Mouse (Mus musculus) neural tube, embryonic 12.5 days (tissue): ENCODE data around the gene Commd4. TPM values are rescaled to one million over a fixed set of nuclear protein-coding genes. Genes with fewer than 3 reads are reported as not detected.
"Not testable (repeated sequence)": the region's sequence is repeated elsewhere in the genome, so short reads cannot be mapped to it uniquely, and the experiment has no call there.

Source experiments
- ATAC-seq: fragments of 200-750 bp; cut with Nextera tagmentation; 2 replicates; pipeline ENCODE4 v1.8.0; 2017; ENCODE audit warnings: low read depth, mild to moderate bottlenecking, moderate TSS enrichment, moderate library complexity; ENCODE audit not compliant: low FRiP score
- H3K27ac ChIP-seq: fragments of 300-500 bp; sonication (generic); 2 replicates; pipeline ENCODE4 v1.5.1; 2016
- H3K27me3 ChIP-seq: fragments of 300-500 bp; sonication (generic); replicated peaks from 2 replicates; pipeline ENCODE4 v1.6.1; 2016; ENCODE audit warnings: mild to moderate bottlenecking
- H3K36me3 ChIP-seq: fragments of 300-500 bp; sonication (generic); 2 replicates; pipeline ENCODE4 v1.6.1; 2016; ENCODE audit warnings: mild to moderate bottlenecking
- H3K4me1 ChIP-seq: fragments of 300-500 bp; sonication (generic); 2 replicates; pipeline ENCODE4 v1.6.1; 2016
- H3K4me2 ChIP-seq: fragments of 300-500 bp; sonication (generic); replicated peaks from 2 replicates; pipeline ENCODE4 v1.6.1; 2016; ENCODE audit warnings: mild to moderate bottlenecking
- H3K4me3 ChIP-seq: fragments of 300-500 bp; sonication (generic); 2 replicates; pipeline ENCODE4 v1.5.1; 2016
- H3K9ac ChIP-seq: fragments of 300-500 bp; sonication (generic); 2 replicates; pipeline ENCODE4 v1.6.1; 2016; ENCODE audit warnings: mild to moderate bottlenecking
- H3K9me3 ChIP-seq: fragments of 300-500 bp; sonication (generic); 2 replicates; pipeline ENCODE4 v1.6.1; 2016; ENCODE audit warnings: mild to moderate bottlenecking
- WGBS: fragments of 180-500 bp; shearing (Covaris S2); methylation state at CpG from one replicate; pipeline ENCODE4 v1.1.7; 2016; 5-methylcytosine and 5-hydroxymethylcytosine counted together
- polyA plus RNA-seq: library from polyadenylated mRNA; unstranded; fragments of >200 nt; fragmentation: Nextera tagmentation; extraction: Ambion mirVana; gene quantifications from 2 replicates; pipeline ENCODE4 v1.2.1, GENCODE M21; 2016

Commd4 gene
- polyA plus RNA-seq = 133 and 139 TPM in 2 replicates

DNA sequence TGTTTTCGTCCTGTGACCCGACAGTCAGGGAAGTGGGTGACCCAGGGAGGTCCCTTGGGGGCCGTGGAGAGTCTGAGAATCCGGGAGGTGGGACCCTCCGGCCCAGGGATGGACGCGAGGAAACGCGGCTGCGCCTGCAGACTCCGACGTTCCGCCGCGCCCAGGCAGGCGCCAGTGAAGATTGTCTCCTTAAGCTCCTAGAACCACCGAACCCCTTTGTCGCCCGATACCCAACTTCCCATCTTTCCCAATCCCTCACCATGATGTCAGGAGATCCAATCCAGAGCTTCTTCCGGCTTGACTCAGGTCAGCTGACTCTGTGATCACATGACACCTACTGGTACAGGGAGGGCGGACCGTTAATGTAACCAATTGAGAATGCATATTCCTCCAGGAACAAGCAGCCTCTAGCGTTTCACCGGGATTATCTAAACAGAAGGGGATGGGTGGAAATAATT, at the start of gene Commd4:
Gene Commd4, minus strand, starts transcription at position 319 of the 458 bp plus-strand sequence.
- peak within 1 kb of the TSS; percentile 81 for H3K4me2 ChIP-seq
- H3K4me3 ChIP-seq = peak within 1 kb of the TSS; percentile 67
- no peaks in the 10 kb centered on the region for H3K9me3 ChIP-seq
- ATAC-seq = peak; percentile 88
- H3K36me3 ChIP-seq = peaks cover 12% of the 10 kb centered on the region; the same call in 1 of the 2 replicates
- H3K27ac ChIP-seq = no peak within 1 kb of the TSS; the same call in 1 of the 2 replicates
- H3K4me1 ChIP-seq = peaks cover 13% of the 10 kb centered on the region
- no peaks in the 10 kb centered on the region for H3K27me3 ChIP-seq
- peak within 1 kb of the TSS; percentile 66 for H3K9ac ChIP-seq
- WGBS = under 1% methylated on average over 24 of the region's 24 CpGs

DNA sequence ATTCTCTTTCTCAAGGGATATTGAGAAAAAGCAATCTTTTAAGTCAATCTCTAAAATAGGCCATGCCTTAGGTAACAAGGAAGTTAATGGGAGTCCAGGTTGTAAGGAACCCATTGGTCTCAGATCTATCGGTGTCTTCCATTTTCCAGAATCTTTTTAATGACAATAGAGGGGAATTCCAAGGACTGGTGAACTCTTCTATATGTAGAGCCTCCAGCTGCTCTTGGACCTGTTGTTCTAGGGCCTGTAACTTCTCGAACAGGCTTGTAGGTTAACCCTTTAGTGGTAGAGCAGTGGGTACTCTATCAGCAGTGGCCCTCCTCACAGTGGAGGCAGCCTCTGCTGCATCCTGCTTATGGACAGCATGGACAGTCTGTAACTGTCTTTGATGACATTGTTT, 48.8 kb upstream of the Commd4 start:
- H3K4me1 ChIP-seq = no peaks in the 10 kb centered on the region
- 70% methylated on average over 2 of the region's 2 CpGs for WGBS
- ATAC-seq = no peak

DNA sequence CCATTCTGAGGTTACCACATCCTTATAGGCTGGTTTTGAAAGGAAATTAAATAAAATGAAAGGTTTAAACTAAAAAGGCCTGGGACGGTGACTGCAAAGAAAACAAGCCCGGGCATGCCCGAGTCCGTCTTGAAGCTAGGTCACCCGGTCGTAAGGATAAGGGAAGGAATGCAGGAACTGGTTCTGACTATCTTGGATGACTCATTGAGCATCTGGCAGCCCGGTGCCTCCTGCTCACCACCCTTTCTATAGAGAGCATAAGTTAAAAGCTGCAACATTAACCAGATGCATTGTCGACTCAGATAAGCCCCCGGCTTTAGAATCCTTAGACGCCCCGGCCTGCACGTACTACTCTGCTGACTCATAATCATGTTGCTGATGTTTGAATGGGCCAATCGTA, 45.4 kb upstream of the Commd4 start:
- H3K9ac ChIP-seq, H3K36me3 ChIP-seq, H3K4me2 ChIP-seq, H3K4me1 ChIP-seq, ATAC-seq, H3K9me3 ChIP-seq, H3K27me3 ChIP-seq, H3K4me3 ChIP-seq, H3K27ac ChIP-seq: not testable (repeated sequence)
- WGBS = 93% methylated on average over 13 of the region's 13 CpGs

More for the DNA sequence above, 48.8 kb upstream of the Commd4 start:
- H3K9ac ChIP-seq = no peak overlapping the region
- no peak overlapping the region for H3K4me2 ChIP-seq
- H3K36me3 ChIP-seq = no peaks in the 10 kb centered on the region
- no peaks in the 10 kb centered on the region for H3K9me3 ChIP-seq
- H3K27ac ChIP-seq = no peak overlapping the region
- H3K27me3 ChIP-seq = no peaks in the 10 kb centered on the region
- H3K4me3 ChIP-seq = no peak overlapping the region

DNA sequence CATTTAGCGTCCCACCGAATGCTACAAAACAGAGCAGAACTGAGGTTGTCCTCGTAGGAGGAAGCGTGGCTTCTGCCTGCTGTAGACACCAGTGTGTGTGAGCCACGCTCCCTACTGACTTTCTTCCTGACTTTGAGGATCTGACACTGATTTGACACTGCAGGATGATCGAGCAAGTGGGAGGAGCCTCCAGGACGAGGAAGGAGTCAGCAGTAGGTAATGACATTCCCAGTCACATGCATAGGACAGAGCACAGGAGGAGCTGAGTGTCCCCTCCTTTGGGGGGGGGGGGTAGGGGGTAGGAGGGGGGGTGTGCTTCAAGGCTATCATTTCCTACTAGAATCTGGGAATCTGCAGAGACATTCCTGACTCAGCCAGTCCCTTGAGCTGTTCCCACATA, 44.9 kb upstream of the Commd4 start:
- Histone ChIP-seq H3K36me3 (no peaks in the 10 kb centered on the region), H3K27ac (no peak overlapping the region), H3K4me2 (no peak overlapping the region), H3K4me3 (no peak overlapping the region), H3K4me1 (no peaks in the 10 kb centered on the region), H3K9me3 (no peaks in the 10 kb centered on the region), H3K27me3 (no peaks in the 10 kb centered on the region), H3K9ac (no peak overlapping the region)
- 81% methylated on average over 7 of the region's 7 CpGs for WGBS
- ATAC-seq = no peak

DNA sequence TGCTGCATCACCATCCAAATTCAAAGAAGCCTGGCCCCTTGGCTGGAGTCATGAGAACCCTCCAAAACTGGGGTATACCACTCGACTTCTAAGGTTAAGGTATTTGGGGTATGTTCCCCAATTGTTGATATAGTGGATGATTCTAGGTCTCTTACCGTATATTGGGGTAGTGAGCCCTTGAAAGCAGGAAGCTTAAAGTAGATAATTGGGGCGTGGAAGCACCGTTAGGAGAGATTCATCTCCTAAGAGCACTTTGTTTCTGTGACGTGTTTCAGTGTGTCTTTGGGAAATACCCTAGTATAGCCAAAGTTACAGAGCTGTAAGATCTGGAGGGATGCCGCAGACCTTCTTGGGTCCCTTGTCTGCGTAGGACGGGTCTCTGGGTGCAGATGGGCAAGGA, 39.3 kb upstream of the Commd4 start:
- H3K4me3 ChIP-seq = no peak overlapping the region
- H3K9me3 ChIP-seq = no peaks in the 10 kb centered on the region
- no peak for ATAC-seq
- no peak overlapping the region for H3K9ac ChIP-seq
- H3K36me3 ChIP-seq = no peaks in the 10 kb centered on the region
- no peak overlapping the region for H3K4me2 ChIP-seq
- no peaks in the 10 kb centered on the region for H3K4me1 ChIP-seq
- no peaks in the 10 kb centered on the region for H3K27me3 ChIP-seq
- 77% methylated on average over 8 of the region's 8 CpGs for WGBS
- no peak overlapping the region for H3K27ac ChIP-seq

DNA sequence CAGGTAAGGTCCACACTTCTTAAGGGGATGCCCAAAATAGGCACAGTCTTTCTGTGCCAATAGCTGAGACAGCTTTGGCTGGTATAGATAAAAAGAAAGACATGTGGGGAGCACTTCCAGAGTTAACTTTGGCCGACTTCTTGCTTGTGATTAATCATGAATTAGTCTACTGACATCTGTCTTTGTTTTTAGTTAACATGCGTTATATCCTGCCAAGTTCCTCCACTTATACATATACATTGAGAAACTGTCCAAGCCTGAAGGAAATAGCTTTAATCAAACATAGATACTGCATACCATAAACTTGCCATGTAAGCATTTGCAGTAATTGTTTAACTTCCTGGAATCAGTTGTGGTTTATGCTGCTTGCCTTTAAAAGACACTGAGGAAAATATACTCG, 38.6 kb upstream of the Commd4 start:
- Histone ChIP-seq H3K27ac (no peak overlapping the region), H3K36me3 (no peaks in the 10 kb centered on the region), H3K9me3 (no peaks in the 10 kb centered on the region), H3K9ac (no peak overlapping the region), H3K4me2 (no peak overlapping the region), H3K27me3 (no peaks in the 10 kb centered on the region), H3K4me3 (no peak overlapping the region), H3K4me1 (no peaks in the 10 kb centered on the region)
- WGBS = 78% methylated on average over 3 of the region's 3 CpGs
- ATAC-seq = no peak

DNA sequence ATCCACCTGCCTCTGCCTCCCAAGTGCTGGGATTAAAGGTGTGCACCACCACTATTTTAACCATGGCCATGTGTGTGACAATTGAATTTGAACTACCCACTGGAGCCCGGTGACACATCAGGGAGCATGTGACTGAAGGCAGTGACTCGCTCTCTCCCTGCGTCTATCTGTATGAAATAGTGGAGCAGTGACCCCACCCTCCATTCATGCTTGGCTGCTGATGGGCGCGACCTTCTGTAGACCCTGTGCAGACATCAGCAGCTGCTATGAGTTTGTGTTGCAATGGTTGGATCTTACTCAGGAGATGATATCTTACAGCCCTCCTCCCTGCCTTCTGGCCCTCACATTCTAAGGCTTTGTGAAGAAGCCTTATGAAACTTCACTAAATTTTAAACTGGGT, 10.3 kb upstream of the Commd4 start:
- no peaks in the 10 kb centered on the region for H3K36me3 ChIP-seq
- WGBS = 86% methylated on average over 5 of the region's 5 CpGs
- no peaks in the 10 kb centered on the region for H3K27me3 ChIP-seq
- no peak overlapping the region for H3K27ac ChIP-seq
- no peak overlapping the region for H3K4me2 ChIP-seq
- H3K9me3 ChIP-seq = no peaks in the 10 kb centered on the region
- no peak overlapping the region for H3K4me3 ChIP-seq
- H3K4me1 ChIP-seq = no peaks in the 10 kb centered on the region
- no peak for ATAC-seq
- no peak overlapping the region for H3K9ac ChIP-seq

DNA sequence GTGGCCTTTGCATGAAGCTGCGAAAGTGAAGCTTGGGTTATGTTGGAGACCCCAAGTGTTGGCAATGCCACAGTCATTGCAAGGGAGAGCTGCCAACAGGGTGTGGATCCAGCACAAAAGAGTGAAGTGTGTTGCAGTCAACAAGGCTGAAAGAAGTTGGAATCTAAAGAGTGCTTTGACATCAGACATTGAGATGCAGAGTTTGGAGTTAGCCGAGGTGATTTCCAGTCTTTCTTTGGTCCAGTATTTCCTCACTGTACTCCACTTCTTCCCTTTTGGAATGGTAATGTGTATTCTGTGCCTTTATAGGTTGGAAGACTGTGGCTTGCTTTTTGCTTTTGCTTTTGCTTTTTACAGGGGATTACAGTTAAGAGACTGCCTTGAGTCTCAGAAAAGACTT, 8.0 kb upstream of the Commd4 start:
- WGBS = 88% methylated on average over 2 of the region's 2 CpGs
- H3K27me3 ChIP-seq = no peaks in the 10 kb centered on the region
- no peak overlapping the region for H3K27ac ChIP-seq

DNA sequence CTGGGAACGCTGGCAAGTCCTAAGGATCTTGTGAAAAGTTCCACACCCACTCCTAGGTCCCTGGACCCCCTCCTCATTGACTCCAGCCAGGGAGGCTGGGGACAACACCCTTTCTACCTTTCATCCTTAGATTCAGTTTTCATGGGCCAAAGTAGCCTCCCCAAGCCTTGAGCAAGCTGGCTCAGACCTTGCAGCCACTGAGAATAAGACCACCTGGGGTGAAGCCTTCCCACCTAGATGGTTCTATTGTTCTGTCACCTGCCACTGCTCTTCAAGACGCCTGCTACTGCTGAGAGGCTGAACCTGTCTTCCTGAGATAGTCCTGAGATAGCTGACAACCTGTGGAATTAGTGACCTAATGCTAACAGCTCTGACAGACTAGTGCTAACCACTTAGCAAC, 5.0 kb upstream of the Commd4 start:
- H3K36me3 ChIP-seq = no peaks in the 10 kb centered on the region
- H3K9me3 ChIP-seq = no peaks in the 10 kb centered on the region
- H3K9ac ChIP-seq = no peak overlapping the region
- no peaks in the 10 kb centered on the region for H3K4me1 ChIP-seq
- no peak overlapping the region for H3K27ac ChIP-seq
- H3K27me3 ChIP-seq = no peaks in the 10 kb centered on the region
- WGBS = 38% methylated on average over 2 of the region's 2 CpGs
- H3K4me3 ChIP-seq = no peak overlapping the region
- H3K4me2 ChIP-seq = no peak overlapping the region
- no peak for ATAC-seq

More for the DNA sequence above, 8.0 kb upstream of the Commd4 start:
- Histone ChIP-seq H3K4me3 (no peak overlapping the region), H3K4me1 (no peaks in the 10 kb centered on the region), H3K9ac (no peak overlapping the region), H3K9me3 (no peaks in the 10 kb centered on the region), H3K4me2 (no peak overlapping the region), H3K36me3 (no peaks in the 10 kb centered on the region)
- no peak for ATAC-seq

DNA sequence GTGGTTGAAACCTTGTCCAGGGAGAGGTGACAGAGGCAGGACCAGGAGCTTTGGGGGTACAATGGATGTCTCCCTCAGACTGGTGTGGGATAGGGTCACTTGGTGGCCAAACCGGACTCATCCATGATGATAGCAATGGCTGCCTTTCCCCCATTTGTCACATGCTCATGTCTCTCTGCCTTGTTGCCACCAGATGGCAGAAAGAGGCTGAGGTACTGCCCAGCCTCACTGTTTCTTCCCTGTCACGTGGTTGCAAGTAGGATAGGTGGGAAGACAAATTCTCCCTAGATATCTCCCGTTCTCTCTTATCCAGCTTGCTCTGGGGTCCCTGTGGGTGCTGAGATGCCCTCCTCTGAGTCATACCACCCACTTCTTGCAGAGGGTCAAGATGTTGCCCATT, 4.4 kb upstream of the Commd4 start:
- 24% methylated on average over 3 of the region's 3 CpGs for WGBS
- ATAC-seq = no peak
- Histone ChIP-seq H3K27me3 (no peaks in the 10 kb centered on the region), H3K9me3 (no peaks in the 10 kb centered on the region), H3K9ac (no peak overlapping the region), H3K4me2 (no peak overlapping the region), H3K4me3 (no peak overlapping the region), H3K36me3 (no peaks in the 10 kb centered on the region), H3K27ac (no peak overlapping the region), H3K4me1 (peaks cover 2% of the 10 kb centered on the region)

DNA sequence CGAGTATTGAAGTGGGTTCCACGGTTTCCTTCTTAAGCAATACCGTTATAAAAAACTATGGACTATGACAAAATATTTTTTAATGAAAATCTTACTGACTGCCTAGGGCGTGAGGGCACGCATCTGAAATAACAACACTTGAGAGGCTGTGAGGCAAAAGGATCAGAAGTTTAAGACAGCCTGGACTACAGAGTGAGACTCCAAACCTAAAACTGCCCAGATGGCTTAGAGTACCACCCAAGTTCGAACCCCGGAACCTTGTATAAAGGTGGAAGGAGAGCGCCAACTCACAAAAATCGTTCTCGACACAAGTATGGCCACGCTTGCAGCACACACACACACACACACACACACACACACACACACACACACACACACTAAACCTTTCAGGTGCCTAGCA, 375 bp upstream of the Commd4 start:
- Histone ChIP-seq H3K4me3 (peak overlapping the region; percentile 67), H3K27ac (no peak overlapping the region), H3K4me2 (peak overlapping the region; percentile 81), H3K36me3 (peaks cover 12% of the 10 kb centered on the region; the same call in 1 of the 2 replicates), H3K9me3 (no peaks in the 10 kb centered on the region), H3K9ac (no peak overlapping the region), H3K27me3 (no peaks in the 10 kb centered on the region), H3K4me1 (peaks cover 13% of the 10 kb centered on the region)
- ATAC-seq = 0 out of 2 replicates have a peak, but pooled peaks have one; percentile 27
- 42% methylated on average over 11 of the region's 11 CpGs for WGBS

DNA sequence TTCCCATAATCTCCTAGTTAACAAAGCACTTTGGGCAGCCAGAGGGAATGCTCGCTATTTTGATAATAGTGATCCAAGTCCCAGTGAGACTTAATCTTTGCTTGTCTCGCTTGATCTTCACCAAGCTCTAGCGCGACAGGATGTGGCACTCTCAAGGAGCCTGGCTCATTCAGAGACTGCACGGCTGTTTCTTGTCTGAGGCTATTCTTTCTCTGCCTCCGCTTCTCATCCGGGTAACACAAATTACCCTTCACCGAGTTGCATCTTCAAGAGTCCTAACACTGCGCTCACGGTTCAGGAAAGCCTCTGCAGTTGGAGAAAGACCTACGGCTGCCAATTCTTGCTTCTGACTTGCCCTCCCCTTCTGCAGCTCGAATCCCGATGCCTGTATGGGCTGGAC, 632 bp downstream of the Commd4 start:
- no peaks in the 10 kb centered on the region for H3K27me3 ChIP-seq
- peak overlapping the region; percentile 67 for H3K4me3 ChIP-seq
- ATAC-seq = no peak
- WGBS = 34% methylated on average over 13 of the region's 13 CpGs
- peak overlapping the region; percentile 81 for H3K4me2 ChIP-seq
- peak overlapping the region; percentile 66 for H3K9ac ChIP-seq
- no peak overlapping the region for H3K27ac ChIP-seq
- H3K4me1 ChIP-seq = peaks cover 13% of the 10 kb centered on the region
- H3K9me3 ChIP-seq = no peaks in the 10 kb centered on the region
- H3K36me3 ChIP-seq = peaks cover 12% of the 10 kb centered on the region; the same call in 1 of the 2 replicates

DNA sequence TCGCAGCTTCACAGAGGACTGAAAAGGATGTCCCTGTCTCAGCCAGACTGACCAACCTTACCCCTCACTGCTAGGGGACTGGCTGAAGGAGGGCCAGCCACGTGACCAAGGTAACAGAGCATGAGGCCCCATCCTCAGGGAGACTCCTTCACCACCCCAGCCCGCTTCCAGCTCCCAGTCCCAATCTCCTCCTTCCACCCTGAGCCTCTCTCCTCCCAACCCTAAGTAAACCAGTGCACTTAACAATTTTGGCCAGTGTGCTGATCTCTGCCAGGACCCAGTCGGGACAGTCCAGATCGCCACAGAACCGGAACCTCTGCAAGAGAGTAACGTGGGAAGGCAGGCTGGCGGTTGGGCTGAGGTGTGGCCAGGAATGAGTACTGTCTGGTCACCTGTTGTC, 1.3 kb downstream of the Commd4 start:
- Histone ChIP-seq H3K4me2 (peak overlapping the region; percentile 81), H3K4me1 (peaks cover 13% of the 10 kb centered on the region), H3K4me3 (no peak overlapping the region), H3K9ac (no peak overlapping the region), H3K9me3 (no peaks in the 10 kb centered on the region), H3K27me3 (no peaks in the 10 kb centered on the region), H3K36me3 (peaks cover 12% of the 10 kb centered on the region; the same call in 1 of the 2 replicates), H3K27ac (no peak overlapping the region)
- ATAC-seq = no peak
- WGBS = 85% methylated on average over 8 of the region's 8 CpGs
